Mouse (Mus musculus) embryonic facial prominence, embryonic 14.5 days (tissue): Measurements from ENCODE around the gene Polh. TPM values are rescaled to one million over a fixed set of nuclear protein-coding genes. Genes with fewer than 3 reads are reported as not detected.
A peak's percentile ranks its signal among the peaks of the same experiment; 100 is the strongest.

Source experiments
- ATAC-seq: fragments of 200-750 bp; cut with Nextera tagmentation; 2 replicates; pipeline ENCODE4 v1.8.0; 2017; ENCODE audit warnings: low read depth, moderate number of reproducible peaks, moderate TSS enrichment
- DNase-seq: peaks from one replicate; pipeline ENCODE4 v3.0.0-alpha.2; 2015; ENCODE audit warnings: low spot score
- H3K27ac ChIP-seq: fragments of 300-500 bp; sonication (generic); replicated peaks from 2 replicates; pipeline ENCODE4 v1.5.1; 2014; ENCODE audit warnings: low read depth, mild to moderate bottlenecking, low read length, moderate library complexity
- H3K27me3 ChIP-seq: fragments of 300-500 bp; sonication (generic); replicated peaks from 2 replicates; pipeline ENCODE4 v1.6.1; 2014; ENCODE audit warnings: low read length; ENCODE audit not compliant: control insufficient read depth, insufficient read depth
- H3K36me3 ChIP-seq: fragments of 300-500 bp; sonication (generic); 2 replicates; pipeline ENCODE4 v1.6.1; 2014; ENCODE audit warnings: low read length, mixed read lengths; ENCODE audit not compliant: control insufficient read depth, insufficient read depth
- H3K4me1 ChIP-seq: fragments of 300-500 bp; sonication (generic); 2 replicates; pipeline ENCODE4 v1.6.1; 2014; ENCODE audit warnings: antibody characterized with exemption, low read length; ENCODE audit not compliant: control insufficient read depth, insufficient read depth
- H3K4me2 ChIP-seq: fragments of 300-500 bp; sonication (generic); 2 replicates; pipeline ENCODE4 v1.6.1; 2014; ENCODE audit warnings: low read depth, mild to moderate bottlenecking, low read length, moderate library complexity, mixed read lengths
- H3K4me3 ChIP-seq: fragments of 300-500 bp; sonication (generic); 2 replicates; pipeline ENCODE4 v1.5.1; 2014; ENCODE audit warnings: low read depth, mild to moderate bottlenecking, low read length
- H3K9ac ChIP-seq: fragments of 300-500 bp; sonication (generic); 2 replicates; pipeline ENCODE4 v1.6.1; 2014; ENCODE audit warnings: low read depth, mild to moderate bottlenecking, low read length, moderate library complexity, mixed read lengths
- H3K9me3 ChIP-seq: fragments of 300-500 bp; sonication (generic); 2 replicates; pipeline ENCODE4 v1.6.1; 2016; ENCODE audit warnings: low read length; ENCODE audit not compliant: control insufficient read depth
- whole genome bisulfite sequencing: fragments of 180-500 bp; shearing (Covaris S2); extraction: QIAGEN DNeasy Blood & Tissue Kit; methylation state at CpG from one replicate; pipeline ENCODE4 v1.1.7; 2014; 5-methylcytosine and 5-hydroxymethylcytosine counted together
- polyA plus RNA-seq: library from polyadenylated mRNA; unstranded; fragments of >200 nt; fragmentation: Nextera tagmentation; extraction: Ambion mirVana; gene quantifications from 2 replicates; pipeline ENCODE4 v1.2.1, GENCODE M21; 2014

The Polh gene
- polyA plus RNA-seq, 1 experiment from 2014 or later = 9.4 TPM

GRCm38 (mm10) chr17:46165460-46165859 lies 37.0 kb downstream of the Polh start:
- no peak for DNase-seq
- Histone ChIP-seq H3K9ac (no peak overlapping the region), H3K4me1 (peaks cover 12% of the 10 kb centered on the region)

GRCm38 (mm10) chr17:46164791-46165190 lies 37.7 kb downstream of the Polh start:
- DNase-seq = no peak
- H3K4me3 ChIP-seq = no peak overlapping the region
- H3K9ac ChIP-seq = no peak overlapping the region
- peaks cover 12% of the 10 kb centered on the region for H3K4me1 ChIP-seq
- H3K9me3 ChIP-seq = no peaks in the 10 kb centered on the region
- H3K36me3 ChIP-seq = peaks cover 68% of the 10 kb centered on the region
- no peak overlapping the region for H3K27ac ChIP-seq
- no peaks in the 10 kb centered on the region for H3K27me3 ChIP-seq
- WGBS = 97% methylated on average over 10 of the region's 10 CpGs
- H3K4me2 ChIP-seq = no peak overlapping the region
- no peak for ATAC-seq

More at GRCm38 (mm10) chr17:46165460-46165859, 37.0 kb downstream of the Polh start:
- no peaks in the 10 kb centered on the region for H3K9me3 ChIP-seq
- 95% methylated on average over 10 of the region's 12 CpGs for WGBS
- no peak overlapping the region for H3K27ac ChIP-seq
- H3K4me3 ChIP-seq = no peak overlapping the region
- no peak for ATAC-seq
- no peaks in the 10 kb centered on the region for H3K27me3 ChIP-seq
- peaks cover 75% of the 10 kb centered on the region for H3K36me3 ChIP-seq
- H3K4me2 ChIP-seq = no peak overlapping the region

- ATAC-seq = no peak
- no peak overlapping the region for H3K4me3 ChIP-seq
- no peak overlapping the region for H3K9ac ChIP-seq
- H3K27me3 ChIP-seq = no peaks in the 10 kb centered on the region
- peaks cover 12% of the 10 kb centered on the region for H3K4me1 ChIP-seq
- no peak overlapping the region for H3K4me2 ChIP-seq
- WGBS = 93% methylated on average over 8 of the region's 8 CpGs
- H3K27ac ChIP-seq = no peak overlapping the region
- H3K36me3 ChIP-seq = peaks cover 63% of the 10 kb centered on the region
- DNase-seq = no peak
- no peaks in the 10 kb centered on the region for H3K9me3 ChIP-seq
Observed at GRCm38 (mm10) chr17:46164301-46164700, 38.1 kb downstream of the Polh start.

- H3K9me3 ChIP-seq = no peaks in the 10 kb centered on the region
- no peak overlapping the region for H3K9ac ChIP-seq
- no peak overlapping the region for H3K4me3 ChIP-seq
- no peak overlapping the region for H3K27ac ChIP-seq
- H3K27me3 ChIP-seq = no peaks in the 10 kb centered on the region
- H3K4me2 ChIP-seq = no peak overlapping the region
- peaks cover 50% of the 10 kb centered on the region for H3K36me3 ChIP-seq
- peaks cover 12% of the 10 kb centered on the region for H3K4me1 ChIP-seq
- no peak for ATAC-seq
- no peak for DNase-seq
- 81% methylated on average over 9 of the region's 9 CpGs for WGBS
Observed at GRCm38 (mm10) chr17:46162951-46163421, 39.5 kb downstream of the Polh start.

- ATAC-seq = no peak
- Histone ChIP-seq H3K36me3 (peaks cover 46% of the 10 kb centered on the region), H3K27ac (no peak overlapping the region), H3K4me2 (peak overlapping the region; percentile 60), H3K27me3 (no peaks in the 10 kb centered on the region), H3K4me3 (no peak overlapping the region), H3K9ac (no peak overlapping the region), H3K9me3 (no peaks in the 10 kb centered on the region), H3K4me1 (peaks cover 12% of the 10 kb centered on the region)
- DNase-seq = no peak
- 93% methylated on average over 7 of the region's 7 CpGs for WGBS
Observed at GRCm38 (mm10) chr17:46162551-46162950, 39.9 kb downstream of the Polh start.

GRCm38 (mm10) chr17:46161710-46162109 lies 40.7 kb downstream of the Polh start:
- peak overlapping the region; percentile 59 for H3K27ac ChIP-seq
- H3K4me2 ChIP-seq = peak overlapping the region; percentile 60
- H3K9ac ChIP-seq = peak overlapping the region; percentile 90
- H3K4me1 ChIP-seq = peaks cover 12% of the 10 kb centered on the region
- ATAC-seq (no peak), DNase-seq (no peak)
- H3K9me3 ChIP-seq = no peaks in the 10 kb centered on the region
- H3K36me3 ChIP-seq = peaks cover 37% of the 10 kb centered on the region
- H3K4me3 ChIP-seq = peak overlapping the region; percentile 84
- H3K27me3 ChIP-seq = no peaks in the 10 kb centered on the region
- 41% methylated on average over 9 of the region's 9 CpGs for WGBS

- Histone ChIP-seq H3K36me3 (peaks cover 32% of the 10 kb centered on the region), H3K9ac (peak overlapping the region; percentile 90), H3K4me2 (peak overlapping the region; percentile 60), H3K27ac (peak overlapping the region; percentile 59), H3K4me1 (peaks cover 12% of the 10 kb centered on the region), H3K9me3 (no peaks in the 10 kb centered on the region), H3K27me3 (no peaks in the 10 kb centered on the region), H3K4me3 (peak overlapping the region; percentile 84)
- 0% methylated on average over 16 of the region's 19 CpGs for WGBS
- ATAC-seq (peak; percentile 34), DNase-seq (peak; percentile 47)
Observed at GRCm38 (mm10) chr17:46161179-46161578, 41.3 kb downstream of the Polh start.

GRCm38 (mm10) chr17:46160686-46161085 lies 41.8 kb downstream of the Polh start, which contains the start of gene Gtpbp2:
TSS of gene Gtpbp2 (plus strand) at chr17:46161032.
- Histone ChIP-seq H3K4me1 (peaks cover 12% of the 10 kb centered on the region), H3K4me3 (peak within 1 kb of the TSS; percentile 84), H3K9ac (peak within 1 kb of the TSS; percentile 90), H3K27ac (peak within 1 kb of the TSS; percentile 84), H3K27me3 (no peaks in the 10 kb centered on the region), H3K4me2 (peak within 1 kb of the TSS; percentile 60), H3K9me3 (no peaks in the 10 kb centered on the region), H3K36me3 (peaks cover 27% of the 10 kb centered on the region)
- DNase-seq = peak; percentile 100
- WGBS = 0% methylated on average over 20 of the region's 23 CpGs
- ATAC-seq = peak; percentile 95

GRCm38 (mm10) chr17:46160090-46160662 lies 42.3 kb downstream of the Polh start:
- peak overlapping the region; percentile 60 for H3K4me2 ChIP-seq
- no peaks in the 10 kb centered on the region for H3K9me3 ChIP-seq
- peaks cover 12% of the 10 kb centered on the region for H3K4me1 ChIP-seq
- ATAC-seq (peak; percentile 48), DNase-seq (peak; percentile 96)
- peak overlapping the region; percentile 84 for H3K27ac ChIP-seq
- H3K27me3 ChIP-seq = no peaks in the 10 kb centered on the region
- H3K4me3 ChIP-seq = peak overlapping the region; percentile 84
- WGBS = 1% methylated on average over 16 of the region's 16 CpGs
- H3K9ac ChIP-seq = peak overlapping the region; percentile 90
- peaks cover 22% of the 10 kb centered on the region for H3K36me3 ChIP-seq
